Mouse (Mus musculus): ENCODE data around the gene Elp6.

Gene Elp6

DNA sequence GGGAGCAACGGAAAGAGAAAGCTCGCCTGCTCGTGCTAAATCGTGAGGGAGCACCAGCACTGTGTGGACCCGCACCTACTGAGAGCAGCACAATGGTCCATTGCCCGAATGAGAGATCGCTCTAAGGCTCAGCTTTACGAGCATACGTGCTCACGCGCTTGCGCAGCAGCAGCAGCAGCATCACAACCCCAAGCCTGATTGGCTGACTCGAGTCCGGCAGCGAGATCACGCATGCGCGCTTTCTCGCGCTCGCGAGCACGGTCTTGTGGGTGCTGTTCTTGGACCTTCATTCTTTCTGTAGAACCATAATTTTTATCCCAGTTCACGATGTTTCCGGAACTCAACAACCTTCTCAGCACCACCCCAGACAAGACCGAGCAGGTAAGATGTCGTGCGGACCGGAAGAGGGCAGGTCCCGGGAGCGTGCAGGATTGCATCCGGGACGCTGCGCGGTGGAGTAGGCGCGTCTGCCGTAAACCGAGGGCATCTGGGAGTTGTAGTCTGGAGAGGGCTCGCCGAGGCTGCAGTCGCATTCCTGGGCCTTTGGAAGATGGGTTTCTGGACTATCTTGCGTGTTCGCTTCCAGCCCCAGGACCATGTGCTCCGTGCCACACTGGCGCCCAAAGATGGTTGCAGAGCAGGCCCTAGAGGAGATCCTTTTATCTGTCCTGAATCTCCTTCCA is at the start of gene Elp6:
Gene Elp6 (plus strand): TSS at position 205 of the 683 bp plus-strand sequence.
- DNase-seq = peak; percentile 94

DNA sequence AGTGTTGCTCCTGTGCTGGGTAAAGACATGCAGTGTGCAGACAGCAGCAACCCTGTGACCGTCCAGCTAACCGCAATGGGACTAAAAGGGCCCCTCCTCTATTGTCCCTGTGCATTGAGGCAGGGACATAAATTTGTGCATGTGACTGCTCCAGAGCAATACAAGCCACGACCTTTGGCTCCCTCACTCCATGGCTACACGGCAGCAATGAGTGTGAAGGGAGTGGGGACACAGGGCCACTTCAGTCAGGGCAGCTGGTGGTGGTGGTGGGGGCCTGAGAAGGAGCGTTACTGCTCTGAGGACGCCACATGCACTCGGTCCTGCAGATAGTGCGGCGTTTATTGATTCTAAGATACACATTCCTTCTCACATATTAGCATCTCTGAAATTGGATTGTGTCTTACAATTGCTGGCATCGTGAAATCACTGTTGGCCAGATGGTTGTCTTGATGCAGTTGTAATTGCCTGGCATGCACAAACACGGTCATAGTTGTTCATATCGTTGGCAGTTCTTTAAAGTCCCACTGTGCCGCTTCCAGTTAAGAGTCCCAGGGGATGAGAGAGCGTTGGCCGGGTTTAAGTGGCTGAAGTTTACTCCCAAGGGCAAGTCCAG is 49.5 kb upstream of the Elp6 start:
- no peak for DNase-seq

DNA sequence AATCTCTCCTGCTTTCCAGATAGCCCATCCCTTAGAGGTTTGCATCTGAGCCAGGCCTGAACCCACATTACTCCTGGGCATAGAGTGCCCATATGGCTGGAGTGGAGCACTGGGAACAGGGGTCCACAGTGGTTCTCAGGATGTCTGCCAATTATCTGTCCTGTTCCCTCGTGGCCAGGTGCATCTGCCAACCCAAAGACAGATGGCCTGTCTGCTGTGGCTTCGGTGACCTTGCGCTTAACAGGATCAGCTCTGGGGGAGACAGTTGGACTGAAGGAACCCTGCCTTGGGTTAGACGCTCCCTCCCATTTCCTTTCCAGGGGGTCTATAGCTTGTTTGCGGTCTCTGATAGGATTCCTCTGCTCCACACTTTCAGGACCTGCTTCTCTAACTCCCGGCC is 46.3 kb upstream of the Elp6 start:
- DNase-seq = no peak

DNA sequence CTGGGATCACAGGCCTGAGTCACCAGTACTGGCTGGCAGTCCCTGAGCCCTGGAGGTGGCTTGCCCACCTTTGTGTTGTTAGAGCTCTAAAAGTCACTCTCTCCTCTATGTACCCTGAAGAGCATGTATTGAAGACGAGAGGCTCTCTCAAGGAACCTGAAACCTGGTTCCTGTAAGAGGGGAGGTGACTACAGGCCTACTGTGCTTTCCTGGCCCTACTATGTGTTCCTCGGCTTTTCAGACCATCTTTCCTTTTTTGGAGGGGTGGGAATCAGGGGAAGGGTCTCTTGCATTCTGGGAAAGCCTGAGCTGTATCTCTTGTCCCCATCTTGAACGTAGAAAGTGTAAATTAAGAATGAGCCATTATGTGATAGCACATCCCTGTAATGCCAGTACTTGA is 45.9 kb upstream of the Elp6 start:
- no peak for DNase-seq

DNA sequence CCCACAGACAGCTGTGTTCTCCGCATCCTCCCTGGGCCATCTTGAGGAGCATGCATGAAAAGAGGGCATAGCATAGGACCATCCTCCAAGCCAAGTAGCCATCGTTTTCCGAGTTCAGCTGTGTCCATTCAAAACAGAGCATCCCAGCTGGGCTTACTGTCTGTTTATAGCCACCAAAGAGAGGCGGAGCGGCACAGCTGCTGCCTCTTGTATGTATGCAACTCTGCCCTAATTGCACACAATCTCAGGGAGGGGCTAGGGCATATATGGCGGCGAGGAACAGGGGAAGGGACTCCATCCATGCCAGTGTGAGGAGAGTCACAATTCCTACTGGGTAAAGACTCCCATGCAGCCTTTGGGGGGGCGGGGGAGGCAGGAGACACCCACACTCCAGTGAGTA is 41.8 kb upstream of the Elp6 start:
- DNase-seq = no peak

- DNase-seq = no peak
Measured at GRCm38 (mm10) chr9:110264991-110265390, 40.0 kb upstream of the Elp6 start.

DNA sequence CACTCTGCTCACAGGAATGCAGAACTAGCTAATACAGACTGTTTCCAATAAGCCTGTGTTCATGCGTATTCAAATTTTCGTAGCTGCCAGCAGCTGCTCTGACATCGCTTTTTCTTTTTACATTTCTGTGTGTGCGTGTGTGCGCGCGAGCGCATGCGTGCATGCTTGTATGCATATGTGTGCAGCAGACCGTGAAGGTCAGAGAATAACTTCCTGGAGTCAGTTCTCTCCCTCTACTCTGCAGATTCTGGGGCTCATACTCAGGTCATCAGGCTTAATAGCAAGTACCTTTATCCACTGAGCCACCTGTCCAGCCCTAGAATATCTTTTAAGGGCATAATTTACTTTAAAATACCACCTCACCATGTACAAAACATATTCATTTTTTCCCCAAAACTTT is 36.6 kb upstream of the Elp6 start:
- no peak for DNase-seq

- DNase-seq = no peak
Measured at GRCm38 (mm10) chr9:110272330-110272729, 32.6 kb upstream of the Elp6 start.

DNA sequence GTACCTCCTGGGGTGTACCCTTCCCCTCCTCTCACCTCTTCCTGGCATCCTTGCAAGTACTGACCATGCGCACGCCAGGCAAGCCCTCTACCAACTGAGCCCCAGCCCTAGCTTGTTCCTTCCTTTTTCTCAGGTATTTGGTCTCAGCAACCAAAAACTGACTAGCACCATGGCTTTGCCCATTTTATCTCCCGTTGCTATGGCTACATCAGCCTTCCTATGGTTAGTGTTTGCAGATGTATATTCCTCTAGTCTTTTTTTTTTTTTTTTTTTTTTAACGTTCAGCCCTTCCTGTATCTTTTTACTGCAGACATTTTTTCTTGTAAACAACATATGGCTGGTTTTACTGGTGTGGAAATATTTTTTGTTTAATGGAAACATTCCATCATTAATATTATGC is 31.5 kb upstream of the Elp6 start:
- DNase-seq = no peak

DNA sequence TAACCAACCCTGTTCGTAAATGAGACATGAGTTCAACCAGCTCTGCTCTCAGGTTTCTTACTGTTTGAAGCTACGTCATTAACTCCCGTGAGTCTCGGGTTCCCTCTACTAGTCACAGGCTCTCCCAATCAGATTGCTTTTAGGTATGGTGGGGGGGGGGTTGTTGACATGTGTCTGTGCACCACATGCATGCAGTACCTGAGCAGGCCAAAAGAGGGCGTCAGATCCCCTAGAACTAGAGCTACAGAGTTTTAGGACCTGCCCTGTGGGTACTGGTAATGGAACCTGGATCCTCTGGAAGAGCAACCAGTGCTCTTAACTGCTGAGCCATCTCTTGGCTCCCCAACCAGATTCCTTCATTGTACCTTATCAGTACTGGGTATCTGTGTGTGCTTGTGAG is 29.1 kb upstream of the Elp6 start:
- no peak for DNase-seq

DNA sequence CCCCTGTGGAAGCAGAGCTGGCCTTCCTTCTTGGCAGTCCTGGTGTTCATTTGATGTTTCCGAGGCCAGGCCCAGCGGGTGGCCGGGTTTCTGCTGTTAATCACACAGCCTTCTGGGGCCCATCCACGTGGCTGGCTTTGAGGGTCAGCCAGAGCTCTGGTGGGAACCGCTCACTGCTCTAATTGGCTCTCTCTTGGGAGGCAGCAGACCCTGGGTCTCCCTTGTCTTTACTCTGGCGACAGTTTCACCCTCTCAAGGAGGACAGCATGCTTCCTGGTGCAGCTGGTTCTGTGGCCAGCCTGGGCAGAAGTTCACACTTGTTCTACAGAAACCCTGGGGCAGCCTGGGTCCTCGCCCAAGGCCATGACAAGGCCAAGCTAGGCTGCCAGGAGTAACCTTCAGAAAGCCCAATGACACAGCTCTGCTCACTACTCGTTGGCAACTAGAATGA is 27.5 kb upstream of the Elp6 start:
- DNase-seq = peak; percentile 5

DNA sequence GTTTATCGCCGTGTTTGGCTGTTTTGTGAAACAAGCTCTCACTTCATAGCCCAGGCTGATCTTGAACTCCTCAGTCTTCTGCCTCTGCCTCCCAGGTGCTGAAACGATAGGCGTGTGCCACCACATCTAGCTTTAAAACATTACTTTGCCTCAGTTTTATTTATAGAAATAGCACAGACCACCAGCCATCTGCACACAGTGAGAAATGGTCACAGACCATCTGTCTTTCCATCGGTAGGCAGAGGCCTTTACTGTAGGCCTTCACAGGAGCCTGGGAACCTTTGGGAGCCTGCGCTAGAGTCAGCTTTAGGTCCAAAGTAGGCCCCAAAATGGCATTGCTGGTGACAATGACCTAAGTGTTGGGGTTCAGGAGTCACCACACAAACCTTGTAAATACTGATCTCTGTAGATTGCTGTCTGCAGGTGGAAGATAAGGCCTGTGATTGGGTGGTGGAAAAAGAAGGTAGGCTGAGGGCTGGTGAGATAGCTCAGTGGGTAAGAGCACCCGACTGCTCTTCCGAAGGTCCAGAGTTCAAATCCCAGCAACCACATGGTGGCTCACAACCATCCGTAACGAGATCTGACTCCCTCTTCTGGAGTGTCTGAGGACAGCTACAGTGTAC is 20.8 kb upstream of the Elp6 start:
- no peak for DNase-seq

- DNase-seq = no peak
Measured at GRCm38 (mm10) chr9:110287321-110287924, 17.6 kb upstream of the Elp6 start.

GRCm38 (mm10) chr9:110293254-110293718 is 11.7 kb upstream of the Elp6 start:
- DNase-seq = no peak

DNA sequence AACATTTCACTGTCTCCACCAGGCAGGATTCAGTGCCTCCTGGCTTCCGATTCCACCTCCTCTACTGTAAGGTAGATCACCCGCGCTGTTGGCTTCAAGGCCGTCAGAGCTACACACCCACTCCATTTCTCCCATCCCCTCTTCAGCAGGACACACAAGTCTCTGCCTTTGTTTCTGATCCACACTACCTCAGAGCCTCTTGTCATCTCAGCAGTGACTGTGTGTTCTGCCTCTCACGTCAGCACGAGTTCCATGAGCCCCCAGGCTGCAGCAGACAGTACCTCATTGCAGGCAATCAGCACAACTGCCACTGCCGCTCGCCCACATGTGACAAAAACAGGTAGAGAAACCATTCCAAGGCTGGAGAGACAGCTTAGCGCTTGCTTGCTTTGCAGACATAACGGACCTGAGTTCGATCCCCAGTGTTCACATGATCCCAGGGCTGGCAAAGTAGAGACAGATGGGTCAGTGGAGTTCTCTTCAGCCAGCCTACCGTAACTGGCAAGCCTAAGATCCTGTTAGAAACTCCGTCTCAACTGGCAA is 11.0 kb upstream of the Elp6 start:
- no peak for DNase-seq

- DNase-seq = no peak
Measured at GRCm38 (mm10) chr9:110294786-110295185, 10.2 kb upstream of the Elp6 start.

DNA sequence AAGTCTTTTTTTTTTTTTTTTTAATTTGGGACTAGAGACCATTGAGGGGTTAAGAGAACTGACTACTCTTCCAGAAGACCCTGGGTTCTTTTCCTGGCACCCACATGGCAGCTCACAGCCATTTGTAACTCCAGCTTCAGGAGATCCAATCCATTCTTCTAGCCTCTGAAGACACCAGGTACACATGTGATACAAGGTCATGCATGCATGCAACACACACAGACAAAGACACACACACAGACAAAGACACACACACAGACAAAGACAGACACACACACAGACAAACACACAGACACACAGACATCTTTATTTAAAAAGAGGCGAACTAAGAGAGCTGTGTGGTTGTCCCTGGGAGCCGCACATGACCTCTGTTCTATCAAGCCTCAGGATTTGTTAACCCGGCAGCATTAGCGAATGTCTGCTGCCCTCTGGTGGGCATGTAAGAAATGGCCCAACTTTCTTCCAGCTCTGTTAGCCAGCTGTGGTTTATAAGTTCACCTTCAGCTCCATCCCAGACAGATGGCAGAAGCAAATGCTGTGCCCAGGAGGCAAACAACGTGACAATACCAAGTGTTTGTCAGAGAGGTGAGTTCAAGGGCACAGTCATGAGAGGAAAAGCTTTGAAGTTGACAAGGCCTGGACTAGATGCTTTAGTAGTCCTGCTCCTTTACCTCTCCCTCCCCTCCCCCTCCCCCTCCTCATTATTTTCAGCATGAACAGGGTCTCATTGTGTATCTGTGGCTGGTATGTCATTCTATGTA is 7.9 kb upstream of the Elp6 start:
- DNase-seq = peak; percentile 79

DNA sequence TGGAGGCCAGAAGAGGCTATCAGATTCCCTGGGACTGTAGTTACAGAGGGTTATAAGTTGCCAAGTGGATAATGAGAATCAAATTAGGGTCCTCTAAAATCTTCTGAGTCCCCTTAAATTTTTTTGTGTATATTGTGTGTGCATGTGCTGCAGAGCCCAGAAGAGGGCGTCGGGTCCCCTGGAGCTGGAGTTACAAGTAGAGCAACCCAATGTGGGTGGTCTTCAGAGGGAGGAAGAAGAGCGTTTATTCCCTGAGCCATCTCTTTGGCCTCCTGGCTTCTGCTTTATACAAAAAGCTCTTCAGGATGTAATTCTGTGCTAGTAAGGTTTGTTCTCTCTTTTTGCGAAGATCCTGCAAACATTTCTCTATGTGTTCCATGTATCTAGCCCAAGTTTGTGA is 457 bp upstream of the Elp6 start:
- peak; percentile 15 for DNase-seq

DNA sequence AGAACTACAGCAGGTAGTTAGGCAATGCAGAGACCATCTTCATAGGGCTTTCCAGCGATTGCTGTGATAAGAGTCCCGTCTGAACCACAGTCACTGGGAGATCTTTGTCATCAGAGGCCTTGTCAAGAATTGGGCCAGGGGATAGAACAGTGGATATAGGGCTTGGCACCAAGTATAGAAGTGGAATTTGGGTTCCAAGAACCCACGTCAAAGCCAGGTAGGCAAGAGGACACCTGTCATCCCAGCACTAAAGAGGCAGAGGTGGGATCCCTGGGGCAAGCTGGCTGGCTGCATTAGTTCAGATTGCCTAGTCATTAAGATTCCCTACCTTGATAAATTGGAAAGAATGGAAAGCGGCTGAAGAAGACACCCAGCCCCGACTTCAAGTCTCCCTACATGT is 1.4 kb downstream of the Elp6 start:
- DNase-seq = no peak

DNA sequence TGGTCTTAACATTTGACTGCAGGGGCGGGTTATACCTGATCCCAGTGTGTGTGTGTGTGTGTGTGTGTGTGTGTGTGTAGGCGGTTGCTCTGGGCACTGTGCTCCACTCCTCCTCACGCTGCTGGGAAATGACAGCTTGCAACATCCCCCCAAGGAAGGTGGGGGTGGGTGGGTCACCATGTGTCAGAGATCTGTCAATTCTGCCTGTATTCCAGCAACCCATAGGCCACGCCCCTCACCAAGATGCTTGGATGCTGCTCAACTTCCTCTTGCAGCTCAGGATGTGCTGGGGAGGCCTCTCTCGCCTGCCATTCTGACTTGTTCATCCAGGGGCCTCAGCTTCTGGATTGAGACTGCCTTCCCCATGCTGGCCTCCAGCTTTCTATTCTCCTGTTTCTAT is 9.7 kb downstream of the Elp6 start:
- DNase-seq = no peak

GRCm38 (mm10) chr9:110315410-110315809 is 10.4 kb downstream of the Elp6 start:
- no peak for DNase-seq

DNA sequence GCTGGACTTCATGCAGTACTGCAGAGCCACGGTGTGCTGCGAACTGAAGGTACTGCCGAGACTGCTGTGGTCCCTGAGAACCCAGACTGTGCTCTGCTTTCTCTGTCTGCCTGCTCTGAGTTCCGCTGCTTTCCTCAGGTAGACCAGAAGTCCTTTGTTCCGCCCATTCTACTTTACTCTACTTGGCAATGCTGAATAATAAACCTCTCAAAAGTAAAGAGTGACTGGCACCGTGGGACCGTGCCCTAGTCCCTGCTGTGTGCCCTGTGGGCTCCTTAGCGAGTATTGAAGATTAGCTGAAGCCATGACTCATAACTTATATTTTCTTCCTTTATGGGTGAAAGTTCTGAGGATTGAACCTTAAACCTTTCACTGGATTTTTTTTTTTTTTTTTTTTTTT is 10.9 kb downstream of the Elp6 start:
- DNase-seq = no peak

DNA sequence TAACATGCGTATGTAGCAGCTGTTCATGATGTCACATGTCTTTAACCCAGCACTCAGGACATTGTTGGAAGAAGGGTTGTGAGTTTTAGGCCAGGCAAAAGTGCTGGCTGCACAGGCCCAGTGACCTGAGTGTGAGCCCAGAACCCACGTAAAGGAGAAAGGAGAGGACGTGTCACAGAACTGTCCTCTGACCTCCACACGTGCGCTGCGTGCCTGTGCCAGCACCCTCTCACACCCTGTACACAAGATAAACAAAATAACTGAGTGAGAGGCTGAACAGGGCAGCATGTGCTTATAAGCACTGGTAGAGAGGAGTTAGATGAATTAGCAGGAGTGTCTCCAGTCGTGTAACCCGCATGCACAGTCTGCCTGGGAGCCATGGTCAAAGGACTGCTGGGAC is 11.5 kb downstream of the Elp6 start:
- no peak for DNase-seq

All from kidney, adult 11 months (tissue).